Mouse (Mus musculus) liver, postnatal 0 days (tissue): ENCODE data around the gene Ror1. TPM values are rescaled to one million over a fixed set of nuclear protein-coding genes. Genes with fewer than 3 reads are reported as not detected.

ENCODE experiments used
- ATAC-seq: fragments of 200-750 bp; cut with Nextera tagmentation; 2 replicates; pipeline ENCODE4 v1.8.0; 2017; ENCODE audit warnings: mild to moderate bottlenecking, moderate library complexity
- DNase-seq: peaks from one replicate; pipeline ENCODE4 v3.0.0-alpha.2; 2016
- H3K27ac ChIP-seq: fragments of 300-500 bp; sonication (generic); 2 replicates; pipeline ENCODE4 v1.5.1; 2014; ENCODE audit warnings: antibody characterized with exemption, moderate library complexity, mild to moderate bottlenecking, low read depth
- H3K27me3 ChIP-seq: fragments of 300-500 bp; sonication (generic); 2 replicates; pipeline ENCODE4 v1.6.1; 2014; ENCODE audit warnings: low read length, control low read depth, mixed read lengths; ENCODE audit not compliant: insufficient read depth
- H3K36me3 ChIP-seq: fragments of 300-500 bp; sonication (generic); replicated peaks from 2 replicates; pipeline ENCODE4 v1.6.1; 2014; ENCODE audit warnings: mild to moderate bottlenecking, control low read depth, low read length, moderate library complexity, mixed read lengths; ENCODE audit not compliant: insufficient read depth
- H3K4me1 ChIP-seq: fragments of 300-500 bp; sonication (generic); 2 replicates; pipeline ENCODE4 v1.6.1; 2014; ENCODE audit warnings: antibody characterized with exemption, mild to moderate bottlenecking, control low read depth; ENCODE audit not compliant: insufficient read depth
- H3K4me2 ChIP-seq: fragments of 300-500 bp; sonication (generic); 2 replicates; pipeline ENCODE4 v1.6.1; 2014; ENCODE audit warnings: low read depth, mild to moderate bottlenecking, low read length, moderate library complexity, mixed read lengths
- H3K4me3 ChIP-seq: fragments of 300-500 bp; sonication (generic); 2 replicates; pipeline ENCODE4 v1.5.1; 2014; ENCODE audit warnings: low read depth, low read length
- H3K9ac ChIP-seq: fragments of 300-500 bp; sonication (generic); replicated peaks from 2 replicates; pipeline ENCODE4 v1.6.1; 2014; ENCODE audit warnings: mild to moderate bottlenecking, moderate library complexity
- H3K9me3 ChIP-seq: fragments of 300-500 bp; sonication (generic); 2 replicates; pipeline ENCODE4 v1.6.1; 2016; ENCODE audit warnings: mild to moderate bottlenecking, control low read depth, low read length, mixed read lengths
- CTCF ChIP-seq: sonication (generic); IDR thresholded peaks from 2 replicates; pipeline ENCODE4 v1.5.1; 2016; ENCODE audit warnings: antibody characterized with exemption, low read depth
- EP300 ChIP-seq: IDR thresholded peaks from 2 replicates; pipeline ENCODE4 v1.6.1; 2016; ENCODE audit warnings: antibody characterized with exemption, low read depth, mild to moderate bottlenecking
- WGBS: fragments of 180-500 bp; shearing (Covaris S2); extraction: QIAGEN DNeasy Blood & Tissue Kit; methylation state at CpG from one replicate; pipeline ENCODE4 v1.1.7; 2014; ENCODE audit not compliant: insufficient replicate concordance; 5-methylcytosine and 5-hydroxymethylcytosine counted together
- polyA plus RNA-seq: library from polyadenylated mRNA; unstranded; fragments of >200 nt; fragmentation: Nextera tagmentation; extraction: Ambion mirVana; gene quantifications from 2 replicates; pipeline ENCODE4 v1.2.1, GENCODE M21; 2015

Ror1 gene
- polyA plus RNA-seq, 1 experiment from 2014 or later: 0.29 TPM

DNA sequence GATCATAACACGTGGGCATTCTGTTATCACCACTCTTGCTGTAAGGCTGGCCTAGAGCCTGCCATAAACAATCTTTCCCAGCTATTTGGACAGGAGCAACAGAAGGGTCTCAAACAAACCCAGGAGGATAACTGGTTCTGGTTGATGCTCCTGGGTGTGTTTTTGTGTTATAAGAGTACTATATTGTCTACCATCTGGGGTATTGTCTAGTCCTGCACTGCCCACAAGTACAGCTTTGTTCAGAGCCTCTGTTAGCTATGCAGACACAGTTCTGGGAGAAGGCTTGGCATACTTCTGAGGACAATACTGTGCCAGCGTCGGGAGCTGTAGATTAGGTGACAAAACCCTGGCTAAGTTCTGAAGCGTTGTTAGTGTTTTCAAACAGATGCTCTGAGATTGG, 113.5 kb downstream of the Ror1 start:
- 68% methylated on average over 4 of the region's 4 CpGs for WGBS

DNA sequence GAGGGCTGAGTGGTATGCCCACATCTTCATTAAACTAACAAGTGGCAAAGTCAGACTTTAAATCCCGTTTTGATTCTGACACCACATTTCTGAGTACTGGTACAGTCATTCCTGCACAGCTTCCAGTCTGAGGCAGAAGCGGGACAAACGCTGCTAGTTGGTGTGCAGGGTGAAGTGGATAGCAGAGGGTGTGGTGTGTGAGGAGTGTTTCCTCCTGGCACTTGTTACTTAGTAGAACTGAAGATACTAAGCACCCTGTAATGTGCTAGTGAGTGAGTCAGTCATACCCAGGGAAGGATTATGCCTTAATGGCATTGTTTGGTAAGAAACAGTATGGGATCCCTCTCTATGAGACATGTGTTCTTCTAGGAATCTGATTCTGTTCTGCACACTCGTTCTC, 115.7 kb downstream of the Ror1 start:
- 58% methylated on average over 4 of the region's 4 CpGs for WGBS

More for the DNA sequence above, 113.5 kb downstream of the Ror1 start:
- no peak overlapping the region for H3K27ac ChIP-seq
- H3K36me3 ChIP-seq: no peaks in the 10 kb centered on the region
- H3K4me3 ChIP-seq: no peak overlapping the region
- no peaks in the 10 kb centered on the region for H3K27me3 ChIP-seq
- DNase-seq (no peak), ATAC-seq (no peak)
- H3K4me1 ChIP-seq: no peaks in the 10 kb centered on the region
- no peak overlapping the region for H3K4me2 ChIP-seq
- no peaks in the 10 kb centered on the region for H3K9me3 ChIP-seq
- TF ChIP-seq EP300 (no peak), CTCF (no peak)
- no peak overlapping the region for H3K9ac ChIP-seq

DNA sequence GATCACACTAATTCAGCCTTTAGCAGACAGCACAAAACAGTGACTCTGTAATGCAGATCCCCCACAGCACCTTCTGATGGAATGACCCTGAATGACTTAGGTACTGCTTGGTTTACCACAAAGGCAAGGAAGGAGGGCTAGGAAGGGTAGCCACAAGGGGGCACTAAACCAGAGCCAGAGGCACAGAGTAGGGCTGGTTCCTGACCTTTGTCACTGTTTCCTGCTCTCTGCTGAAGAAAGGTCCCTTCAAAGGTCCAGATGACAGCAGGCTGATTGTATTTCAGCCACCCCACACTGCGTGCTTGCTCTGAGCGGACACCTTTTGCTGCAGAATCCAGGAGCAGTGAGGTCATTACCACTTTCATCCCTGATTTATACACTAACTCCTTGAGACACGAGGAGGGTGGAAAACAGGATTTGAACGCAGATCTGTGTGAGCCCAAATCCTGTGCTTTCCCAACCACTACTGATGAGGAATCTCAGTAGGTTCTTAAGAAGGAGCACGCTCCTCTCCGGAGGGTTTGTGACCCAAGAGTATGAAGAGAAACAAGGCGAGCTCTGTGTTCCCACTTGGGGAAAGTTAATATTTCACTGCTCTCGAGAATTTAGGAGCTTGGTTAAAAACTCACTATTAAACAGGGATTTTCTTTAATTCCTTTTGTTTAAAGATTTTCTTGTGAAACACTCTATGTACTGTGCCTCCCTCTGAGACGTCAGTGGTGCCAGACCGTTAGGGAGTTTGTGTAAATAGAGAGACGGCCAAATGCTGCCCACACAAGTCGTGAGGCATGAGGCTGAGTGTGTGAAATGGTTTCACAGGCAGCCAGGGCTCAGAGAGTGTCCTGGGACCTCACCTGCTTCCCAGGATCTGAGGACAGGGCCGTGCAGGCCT, 119.0 kb downstream of the Ror1 start:
- Histone ChIP-seq H3K4me3 (no peak overlapping the region), H3K36me3 (no peaks in the 10 kb centered on the region), H3K27ac (peak overlapping the region; percentile 61), H3K4me2 (peak overlapping the region; percentile 48), H3K27me3 (no peaks in the 10 kb centered on the region), H3K9ac (no peak overlapping the region; the same call in 1 of the 2 replicates), H3K9me3 (no peaks in the 10 kb centered on the region), H3K4me1 (no peaks in the 10 kb centered on the region)
- peak; percentile 82 for ATAC-seq
- WGBS: 48% methylated on average over 13 of the region's 13 CpGs
- TF ChIP-seq CTCF (peak; percentile 80), EP300 (no peak)
- DNase-seq: peak; percentile 71

More for the DNA sequence above, 115.7 kb downstream of the Ror1 start:
- Histone ChIP-seq H3K4me1 (no peaks in the 10 kb centered on the region), H3K4me2 (no peak overlapping the region), H3K9me3 (no peaks in the 10 kb centered on the region), H3K9ac (no peak overlapping the region), H3K36me3 (no peaks in the 10 kb centered on the region), H3K27me3 (no peaks in the 10 kb centered on the region), H3K27ac (no peak overlapping the region), H3K4me3 (no peak overlapping the region)
- no peak for TF ChIP-seq CTCF
- TF ChIP-seq EP300: no peak
- DNase-seq: no peak
- ATAC-seq: no peak

DNA sequence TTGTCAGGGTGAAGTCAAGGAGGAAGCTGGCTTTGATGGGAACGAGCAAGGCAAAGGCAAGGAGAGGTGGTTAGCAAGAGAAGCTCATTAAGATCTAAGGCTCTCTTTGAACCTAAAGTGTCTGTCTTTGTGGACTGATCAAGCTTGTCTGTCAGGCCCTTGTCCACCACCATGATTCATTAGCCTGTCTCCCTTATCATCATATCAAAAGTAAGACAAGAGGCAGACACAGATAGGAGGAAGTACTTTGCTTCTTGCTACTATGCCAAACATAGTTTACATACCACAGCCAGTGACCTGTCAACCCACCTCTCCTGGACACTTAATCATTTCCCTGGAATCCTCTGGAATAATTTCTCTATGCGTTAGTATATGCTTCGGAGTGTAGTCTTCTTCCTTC, 121.0 kb downstream of the Ror1 start:
- WGBS: 65% methylated on average over 3 of the region's 3 CpGs
- Histone ChIP-seq H3K4me3 (no peak overlapping the region), H3K9ac (no peak overlapping the region), H3K27ac (no peak overlapping the region), H3K4me1 (no peaks in the 10 kb centered on the region), H3K9me3 (no peaks in the 10 kb centered on the region), H3K27me3 (no peaks in the 10 kb centered on the region), H3K4me2 (no peak overlapping the region), H3K36me3 (no peaks in the 10 kb centered on the region)
- ATAC-seq: no peak
- DNase-seq: no peak
- TF ChIP-seq CTCF: no peak
- no peak for TF ChIP-seq EP300

DNA sequence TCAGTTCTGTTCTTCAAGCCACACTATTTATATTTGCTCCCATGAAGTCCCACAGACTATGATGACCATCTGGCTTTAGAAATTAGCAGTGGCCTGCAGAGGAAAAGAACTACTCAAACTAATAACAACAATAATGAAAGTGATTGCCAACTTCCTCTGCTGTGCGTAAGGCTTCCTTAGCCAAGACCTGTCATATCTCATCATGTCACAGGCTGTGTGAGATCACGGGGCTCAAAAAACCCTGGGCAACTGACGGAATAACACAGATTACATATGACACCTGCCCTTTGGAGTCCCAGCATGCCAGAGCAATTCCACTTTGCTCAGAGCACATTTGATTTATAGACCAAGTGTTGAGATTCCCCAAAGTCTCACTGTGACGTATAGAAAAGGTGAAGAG, 123.4 kb downstream of the Ror1 start:
- no peak overlapping the region for H3K27ac ChIP-seq
- peaks cover 10% of the 10 kb centered on the region for H3K4me1 ChIP-seq
- no peak overlapping the region for H3K9ac ChIP-seq
- 39% methylated on average over 4 of the region's 4 CpGs for WGBS
- no peak for TF ChIP-seq CTCF
- TF ChIP-seq EP300: no peak
- ATAC-seq (no peak), DNase-seq (no peak)
- H3K4me3 ChIP-seq: no peak overlapping the region
- no peak overlapping the region for H3K4me2 ChIP-seq
- no peaks in the 10 kb centered on the region for H3K9me3 ChIP-seq
- no peaks in the 10 kb centered on the region for H3K36me3 ChIP-seq
- no peaks in the 10 kb centered on the region for H3K27me3 ChIP-seq

DNA sequence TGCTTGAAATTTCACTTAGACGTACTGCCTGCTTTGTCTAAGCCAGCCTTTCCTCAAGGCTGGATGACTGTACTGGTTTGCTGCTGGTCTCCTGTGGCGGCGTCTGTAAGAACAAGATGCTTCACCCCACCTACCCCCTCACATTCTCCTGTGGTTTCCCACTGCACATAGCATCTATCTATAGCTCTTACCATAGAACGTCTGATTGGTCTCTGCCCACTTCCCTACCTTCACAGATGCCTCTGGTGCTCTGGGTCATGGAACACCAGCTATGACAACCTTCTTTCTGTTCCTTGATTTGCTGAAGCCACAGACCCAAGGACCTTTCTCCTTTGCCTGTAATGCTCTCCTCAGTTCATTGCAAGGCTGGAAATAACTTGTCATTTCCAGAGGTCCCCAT, 124.0 kb downstream of the Ror1 start:
- Histone ChIP-seq H3K27ac (no peak overlapping the region), H3K9me3 (no peaks in the 10 kb centered on the region), H3K4me2 (no peak overlapping the region), H3K4me3 (no peak overlapping the region), H3K4me1 (peaks cover 13% of the 10 kb centered on the region), H3K9ac (no peak overlapping the region), H3K27me3 (no peaks in the 10 kb centered on the region), H3K36me3 (no peaks in the 10 kb centered on the region)
- 30% methylated on average over 4 of the region's 4 CpGs for WGBS
- no peak for ATAC-seq
- TF ChIP-seq CTCF (no peak), EP300 (no peak)
- DNase-seq: no peak
